Mouse (Mus musculus): Measurements from ENCODE around the gene Hoxd8. TPM values are rescaled to one million over a fixed set of nuclear protein-coding genes. Genes with fewer than 3 reads are reported as not detected.
A peak's percentile ranks its signal among the peaks of the same experiment; 100 is the strongest.

Gene Hoxd8
- polyA plus RNA-seq, 1 experiment from 2014 or later: 0.42 TPM

- H3K4me1 ChIP-seq (ENCODE audit: control insufficient read depth, insufficient read depth, low read length): peaks cover 7% of the 10 kb centered on the region; the same call in 1 of the 2 replicates
- H3K27ac ChIP-seq (ENCODE audit: low read length): no peak overlapping the region
- no peak for ATAC-seq (replicated peaks; ENCODE audit: extremely low read depth, insufficient read depth, low FRiP score)
- no peak overlapping the region for H3K4me2 ChIP-seq (ENCODE audit: low read depth, low read length)
- peaks cover 94% of the 10 kb centered on the region for H3K27me3 ChIP-seq (ENCODE audit: control insufficient read depth, insufficient read depth, low read length)
- no peak overlapping the region for H3K9ac ChIP-seq (ENCODE audit: low read length)
- no peaks in the 10 kb centered on the region for H3K9me3 ChIP-seq (replicated peaks; ENCODE audit: control insufficient read depth, low read length)
- H3K36me3 ChIP-seq (ENCODE audit: control insufficient read depth, insufficient read depth): no peaks in the 10 kb centered on the region
- 3% methylated on average over 34 of the region's 34 CpGs for WGBS
- no peak overlapping the region for H3K4me3 ChIP-seq (ENCODE audit: low read length)
These were observed 7.7 kb upstream of the Hoxd8 start for GRCm38 (mm10) chr2:74696442-74697335.

GRCm38 (mm10) chr2:74697567-74698121, 6.8 kb upstream of the Hoxd8 start, which contains the start of gene Hoxd9:
Gene Hoxd9, plus strand, starts transcription at chr2:74697727.
- H3K9me3 ChIP-seq (replicated peaks; ENCODE audit: control insufficient read depth, low read length): no peaks in the 10 kb centered on the region
- peak within 1 kb of the TSS; percentile 44 for H3K4me3 ChIP-seq (ENCODE audit: low read length)
- peak; percentile 28 for ATAC-seq (replicated peaks; ENCODE audit: extremely low read depth, insufficient read depth, low FRiP score)
- WGBS: under 1% methylated on average over 43 of the region's 43 CpGs
- H3K36me3 ChIP-seq (ENCODE audit: control insufficient read depth, insufficient read depth): no peaks in the 10 kb centered on the region
- H3K27me3 ChIP-seq (ENCODE audit: control insufficient read depth, insufficient read depth, low read length): peaks cover 91% of the 10 kb centered on the region
- H3K4me1 ChIP-seq (ENCODE audit: control insufficient read depth, insufficient read depth, low read length): peaks cover 7% of the 10 kb centered on the region; the same call in 1 of the 2 replicates
- no peak within 1 kb of the TSS for H3K9ac ChIP-seq (ENCODE audit: low read length)
- peak within 1 kb of the TSS; percentile 65 for H3K4me2 ChIP-seq (ENCODE audit: low read depth, low read length)
- no peak within 1 kb of the TSS for H3K27ac ChIP-seq (ENCODE audit: low read length)

DNA sequence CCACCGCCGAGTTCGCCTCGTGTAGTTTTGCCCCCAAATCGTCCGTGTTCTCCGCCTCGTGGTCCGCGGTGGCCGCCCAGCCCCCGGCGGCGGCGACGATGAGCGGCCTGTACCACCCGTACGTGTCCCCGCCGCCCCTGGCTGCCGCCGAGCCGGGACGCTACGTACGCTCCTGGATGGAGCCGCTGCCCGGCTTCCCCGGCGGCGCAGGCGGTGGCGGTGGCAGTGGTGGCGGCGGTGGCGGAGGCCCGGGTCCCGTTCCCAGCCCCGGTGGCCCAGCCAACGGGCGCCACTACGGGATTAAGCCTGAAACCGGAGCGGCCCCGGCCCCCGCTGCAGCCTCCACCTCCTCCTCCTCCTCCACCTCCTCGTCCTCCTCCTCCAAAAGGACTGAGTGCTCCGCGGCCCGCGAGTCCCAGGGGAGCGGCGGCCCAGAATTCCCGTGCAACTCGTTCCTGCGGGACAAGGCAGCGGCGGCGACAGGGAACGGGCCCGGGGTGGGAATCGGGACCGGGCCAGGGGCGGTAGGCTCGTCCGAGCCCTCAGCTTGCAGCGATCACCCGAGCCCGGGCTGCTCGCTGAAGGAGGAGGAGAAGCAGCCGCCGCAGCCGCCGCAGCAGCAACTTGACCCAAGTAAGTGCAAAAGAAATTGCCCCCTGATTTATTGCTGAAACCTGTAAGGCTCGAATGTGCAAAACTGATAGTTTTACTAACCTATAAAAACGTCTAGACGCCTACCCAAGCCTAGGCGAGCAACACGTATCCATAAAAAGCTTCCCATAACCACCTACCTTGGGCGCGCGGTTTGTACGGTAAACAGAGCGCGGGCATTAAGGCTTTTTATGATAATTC, 6.0 kb upstream of the Hoxd8 start:
- H3K4me1 ChIP-seq (ENCODE audit: control insufficient read depth, insufficient read depth, low read length): peaks cover 7% of the 10 kb centered on the region; the same call in 1 of the 2 replicates
- H3K27ac ChIP-seq (ENCODE audit: low read length): no peak overlapping the region
- peak overlapping the region; percentile 65 for H3K4me2 ChIP-seq (ENCODE audit: low read depth, low read length)
- ATAC-seq (replicated peaks; ENCODE audit: extremely low read depth, insufficient read depth, low FRiP score): no peak
- H3K4me3 ChIP-seq (ENCODE audit: low read length): peak overlapping the region; percentile 44
- no peaks in the 10 kb centered on the region for H3K9me3 ChIP-seq (replicated peaks; ENCODE audit: control insufficient read depth, low read length)
- H3K36me3 ChIP-seq (ENCODE audit: control insufficient read depth, insufficient read depth): no peaks in the 10 kb centered on the region
- H3K9ac ChIP-seq (ENCODE audit: low read length): no peak overlapping the region
- H3K27me3 ChIP-seq (ENCODE audit: control insufficient read depth, insufficient read depth, low read length): peaks cover 90% of the 10 kb centered on the region
- WGBS: under 1% methylated on average over 86 of the region's 86 CpGs

DNA sequence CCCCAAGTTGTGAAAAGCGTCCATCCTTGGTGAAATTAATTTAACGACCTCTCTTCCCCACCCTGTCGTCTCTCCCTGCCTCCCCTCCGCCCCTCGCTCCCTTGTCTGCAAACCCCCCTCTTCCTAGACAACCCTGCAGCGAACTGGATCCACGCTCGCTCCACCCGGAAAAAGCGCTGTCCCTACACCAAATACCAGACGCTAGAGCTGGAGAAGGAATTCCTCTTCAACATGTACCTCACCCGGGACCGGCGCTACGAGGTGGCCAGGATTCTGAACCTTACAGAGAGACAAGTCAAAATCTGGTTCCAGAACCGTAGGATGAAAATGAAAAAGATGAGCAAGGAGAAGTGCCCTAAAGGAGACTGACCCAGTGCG, 5.4 kb upstream of the Hoxd8 start:
- Histone ChIP-seq H3K4me3 (ENCODE audit: low read length) (no peak overlapping the region), H3K9ac (ENCODE audit: low read length) (no peak overlapping the region), H3K36me3 (ENCODE audit: control insufficient read depth, insufficient read depth) (no peaks in the 10 kb centered on the region), H3K27me3 (ENCODE audit: control insufficient read depth, insufficient read depth, low read length) (peaks cover 90% of the 10 kb centered on the region), H3K4me2 (ENCODE audit: low read depth, low read length) (no peak overlapping the region), H3K27ac (ENCODE audit: low read length) (no peak overlapping the region), H3K9me3 (replicated peaks; ENCODE audit: control insufficient read depth, low read length) (no peaks in the 10 kb centered on the region), H3K4me1 (ENCODE audit: control insufficient read depth, insufficient read depth, low read length) (peaks cover 7% of the 10 kb centered on the region; the same call in 1 of the 2 replicates)
- ATAC-seq (replicated peaks; ENCODE audit: extremely low read depth, insufficient read depth, low FRiP score): no peak
- WGBS: 2% methylated on average over 17 of the region's 17 CpGs

- Histone ChIP-seq H3K4me3 (ENCODE audit: low read length) (no peak overlapping the region), H3K9ac (ENCODE audit: low read length) (no peak overlapping the region), H3K27me3 (ENCODE audit: control insufficient read depth, insufficient read depth, low read length) (peaks cover 89% of the 10 kb centered on the region), H3K9me3 (replicated peaks; ENCODE audit: control insufficient read depth, low read length) (no peaks in the 10 kb centered on the region), H3K27ac (ENCODE audit: low read length) (no peak overlapping the region), H3K4me2 (ENCODE audit: low read depth, low read length) (no peak overlapping the region), H3K4me1 (ENCODE audit: control insufficient read depth, insufficient read depth, low read length) (peaks cover 9% of the 10 kb centered on the region), H3K36me3 (ENCODE audit: control insufficient read depth, insufficient read depth) (no peaks in the 10 kb centered on the region)
- no peak for ATAC-seq (replicated peaks; ENCODE audit: extremely low read depth, insufficient read depth, low FRiP score)
- 5% methylated on average over 23 of the region's 23 CpGs for WGBS
These were observed 4.5 kb upstream of the Hoxd8 start for GRCm38 (mm10) chr2:74699664-74700545.

DNA sequence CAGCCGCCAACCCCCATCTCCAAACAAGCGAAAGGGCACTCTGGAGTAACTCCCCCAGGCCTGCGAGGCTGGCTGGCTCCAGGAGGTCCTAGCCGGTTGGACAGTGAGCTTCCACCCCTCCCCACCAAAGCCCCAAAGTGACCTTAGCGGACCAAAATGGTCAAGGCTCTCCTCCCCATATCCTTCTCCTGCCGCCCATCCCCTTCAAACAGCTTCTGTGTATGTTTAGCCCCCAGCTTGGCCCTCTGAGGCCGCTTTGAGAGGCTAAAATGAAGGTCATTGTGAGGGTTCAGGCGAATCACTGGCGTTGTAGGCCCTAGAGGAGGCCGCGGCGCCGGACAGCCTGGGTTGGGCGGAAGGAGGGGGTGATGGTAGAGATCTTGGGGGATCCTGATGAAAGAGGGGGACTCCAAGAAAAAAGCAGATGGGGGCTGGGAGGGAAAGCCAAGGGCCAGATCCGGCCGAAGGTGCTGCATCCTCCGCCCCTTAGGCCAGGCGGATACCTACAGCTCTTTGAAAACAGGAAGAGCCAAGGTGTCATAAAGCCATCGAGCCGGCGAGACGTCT, 3.8 kb upstream of the Hoxd8 start:
- H3K9me3 ChIP-seq (replicated peaks; ENCODE audit: control insufficient read depth, low read length): no peaks in the 10 kb centered on the region
- no peak overlapping the region for H3K4me3 ChIP-seq (ENCODE audit: low read length)
- peaks cover 89% of the 10 kb centered on the region for H3K27me3 ChIP-seq (ENCODE audit: control insufficient read depth, insufficient read depth, low read length)
- H3K9ac ChIP-seq (ENCODE audit: low read length): no peak overlapping the region
- H3K36me3 ChIP-seq (ENCODE audit: control insufficient read depth, insufficient read depth): no peaks in the 10 kb centered on the region
- H3K27ac ChIP-seq (ENCODE audit: low read length): no peak overlapping the region
- no peak for ATAC-seq (replicated peaks; ENCODE audit: extremely low read depth, insufficient read depth, low FRiP score)
- H3K4me1 ChIP-seq (ENCODE audit: control insufficient read depth, insufficient read depth, low read length): peaks cover 10% of the 10 kb centered on the region
- 8% methylated on average over 22 of the region's 22 CpGs for WGBS
- H3K4me2 ChIP-seq (ENCODE audit: low read depth, low read length): no peak overlapping the region

- Histone ChIP-seq H3K4me1 (ENCODE audit: control insufficient read depth, insufficient read depth, low read length) (peaks cover 10% of the 10 kb centered on the region), H3K27me3 (ENCODE audit: control insufficient read depth, insufficient read depth, low read length) (peaks cover 88% of the 10 kb centered on the region), H3K4me2 (ENCODE audit: low read depth, low read length) (no peak overlapping the region), H3K27ac (ENCODE audit: low read length) (no peak overlapping the region), H3K36me3 (ENCODE audit: control insufficient read depth, insufficient read depth) (no peaks in the 10 kb centered on the region), H3K9ac (ENCODE audit: low read length) (no peak overlapping the region), H3K4me3 (ENCODE audit: low read length) (no peak overlapping the region), H3K9me3 (replicated peaks; ENCODE audit: control insufficient read depth, low read length) (no peaks in the 10 kb centered on the region)
- no peak for ATAC-seq (replicated peaks; ENCODE audit: extremely low read depth, insufficient read depth, low FRiP score)
- WGBS: 14% methylated on average over 17 of the region's 17 CpGs
These were observed 2.2 kb upstream of the Hoxd8 start for GRCm38 (mm10) chr2:74701949-74702819.
